Comparison of ENCODE assay signal across 8 mouse cellular contexts in the genomic region with DNA sequence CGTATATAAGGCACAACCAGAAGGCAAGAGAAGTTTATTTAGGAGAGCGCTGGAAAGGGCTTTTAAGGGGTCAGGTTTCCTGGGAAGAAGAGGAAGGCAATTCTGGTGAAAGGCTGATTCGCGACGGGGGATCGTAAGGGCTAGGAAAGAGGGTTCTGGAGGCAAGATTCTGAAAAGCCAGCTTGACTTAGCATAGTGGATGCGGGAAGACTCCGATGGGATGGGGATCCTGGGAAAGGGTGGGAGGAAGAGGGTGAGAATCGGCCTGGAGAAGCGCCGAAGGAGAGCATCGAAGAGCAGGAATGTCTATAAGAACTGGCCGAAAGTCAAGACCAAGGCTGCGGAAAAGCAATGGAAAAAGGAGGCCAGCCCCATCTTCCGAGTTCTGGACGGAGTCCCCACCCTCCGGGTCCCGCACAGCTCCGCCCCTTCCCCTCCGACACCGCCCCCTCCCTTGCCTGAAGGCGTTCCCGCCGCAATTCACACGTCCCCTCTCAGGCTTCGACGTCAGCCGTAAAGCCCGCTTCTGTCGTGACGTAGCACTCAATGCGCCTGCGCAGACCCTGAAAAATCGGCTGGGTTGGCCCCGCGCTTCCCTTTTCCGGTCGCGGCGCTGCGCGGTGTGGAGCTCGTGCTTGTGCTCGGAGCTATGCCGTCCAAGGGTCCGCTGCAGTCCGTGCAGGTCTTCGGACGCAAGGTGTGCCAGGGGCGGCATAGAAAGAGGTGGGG. TPM values are rescaled to one million over a fixed set of nuclear protein-coding genes. Genes with fewer than 3 reads are reported as not detected.
A peak's percentile ranks its signal among the peaks of the same experiment; 100 is the strongest.
DNase-seq lines count a peak whose midpoint lies in the region; ATAC-seq and TF ChIP-seq lines count a peak whose summit lies in the region.

A gene (plus strand): TSS at position 498 of the 729 bp plus-strand sequence.

- H3K27ac ChIP-seq in ES-Bruce4 (ENCODE audit: insufficient read depth, low read length): peak within 1 kb of the TSS; percentile 86
- peak within 1 kb of the TSS; percentile 79 for H3K27ac ChIP-seq in forebrain, embryonic 14.5 days (ENCODE audit: low read depth, low read length)
- H3K27ac ChIP-seq in neural tube, embryonic 15.5 days (replicated peaks): peak within 1 kb of the TSS; percentile 93

- H3K4me1 ChIP-seq in ES-Bruce4 (ENCODE audit: control insufficient read depth, insufficient read depth, low read length): no peaks in the 10 kb centered on the region
- H3K4me1 ChIP-seq in forebrain, embryonic 14.5 days (ENCODE audit: control insufficient read depth, insufficient read depth, low read length): peaks cover 12% of the 10 kb centered on the region
- peaks cover 20% of the 10 kb centered on the region for H3K4me1 ChIP-seq in neural tube, embryonic 15.5 days

- 0 out of 2 replicates have a peak, but pooled peaks have one; percentile 26 for TF ChIP-seq EP300 in ES-Bruce4 (IDR thresholded peaks at IDR 0.05; ENCODE audit: insufficient read depth, low read depth, low read length)

- no peak for TF ChIP-seq CTCF in ES-Bruce4 (IDR thresholded peaks at IDR 0.05; ENCODE audit: low read depth, low read length)

- H3K27me3 ChIP-seq in ES-Bruce4 (ENCODE audit: control insufficient read depth, insufficient read depth, low read length, poor library complexity, severe bottlenecking): no peaks in the 10 kb centered on the region
- no peaks in the 10 kb centered on the region for H3K27me3 ChIP-seq in forebrain, embryonic 14.5 days (replicated peaks; ENCODE audit: control insufficient read depth, insufficient read depth, low read length)
- H3K27me3 ChIP-seq in neural tube, embryonic 15.5 days (replicated peaks): no peaks in the 10 kb centered on the region

- H3K36me3 ChIP-seq in ES-Bruce4 (ENCODE audit: control insufficient read depth, insufficient read depth, low read length, poor library complexity, severe bottlenecking): peaks cover 32% of the 10 kb centered on the region
- H3K36me3 ChIP-seq in forebrain, embryonic 14.5 days (ENCODE audit: control insufficient read depth, insufficient read depth, low read length): peaks cover 33% of the 10 kb centered on the region
- H3K36me3 ChIP-seq in neural tube, embryonic 15.5 days: peaks cover 30% of the 10 kb centered on the region

- peak within 1 kb of the TSS; percentile 94 for H3K9ac ChIP-seq in ES-Bruce4 (ENCODE audit: low read depth, poor library complexity, severe bottlenecking)
- H3K9ac ChIP-seq in forebrain, embryonic 14.5 days (ENCODE audit: low read length): peak within 1 kb of the TSS; percentile 94
- H3K9ac ChIP-seq in neural tube, embryonic 15.5 days (replicated peaks): peak within 1 kb of the TSS; percentile 100

- under 1% methylated on average over 49 of the region's 50 CpGs for WGBS in forebrain, embryonic 14.5 days
- under 1% methylated on average over 46 of the region's 50 CpGs for whole genome bisulfite sequencing in neural tube, embryonic 15.5 days

- no peaks in the 10 kb centered on the region for H3K9me3 ChIP-seq in ES-Bruce4 (replicated peaks; ENCODE audit: control insufficient read depth, insufficient read depth, low read length, poor library complexity, severe bottlenecking)
- no peaks in the 10 kb centered on the region for H3K9me3 ChIP-seq in forebrain, embryonic 14.5 days (replicated peaks; ENCODE audit: control insufficient read depth, low read length)
- H3K9me3 ChIP-seq in neural tube, embryonic 15.5 days (replicated peaks): no peaks in the 10 kb centered on the region

- TF ChIP-seq POLR2A in ES-Bruce4 (IDR thresholded peaks at IDR 0.05; ENCODE audit: insufficient read depth, low read length): peak; percentile 66

- intact Hi-C loops in heart, postnatal 14 days (cut with DNase I): no loop called here

- H3K4me2 ChIP-seq in forebrain, embryonic 14.5 days (ENCODE audit: low read length): peak within 1 kb of the TSS; percentile 85
- peak within 1 kb of the TSS; percentile 90 for H3K4me2 ChIP-seq in neural tube, embryonic 15.5 days

- peak; percentile 99 for DNase-seq in forebrain, embryonic 14.5 days (ENCODE audit: low spot score)
- DNase-seq in heart, postnatal 14 days: peak; percentile 99
- peak; percentile 96 for DNase-seq in layer of hippocampus, adult 11-12 months (ENCODE audit: low spot score)
- peak; percentile 98 for DNase-seq in lung, adult 18-20 months
- peak; percentile 98 for DNase-seq in testis, postnatal 14 days (ENCODE audit: low spot score)

- peak; percentile 82 for ATAC-seq in cerebellum, adult (ENCODE audit: insufficient number of reproducible peaks, low FRiP score, low TSS enrichment)
- peak; percentile 95 for ATAC-seq in forebrain, embryonic 14.5 days
- ATAC-seq in neural tube, embryonic 15.5 days (ENCODE audit: low FRiP score): peak; percentile 94

- H3K4me3 ChIP-seq in ES-Bruce4 (ENCODE audit: low read depth, low read length): peak within 1 kb of the TSS; percentile 98
- H3K4me3 ChIP-seq in forebrain, embryonic 14.5 days (ENCODE audit: low read depth, low read length): peak within 1 kb of the TSS; percentile 90
- peak within 1 kb of the TSS; percentile 92 for H3K4me3 ChIP-seq in neural tube, embryonic 15.5 days (replicated peaks)

RNA-seq across cellular contexts. Expression of the gene that starts here (rescaled TPM):
- 1,972 and 2,086 TPM in 2 replicates for polyA plus RNA-seq in ES-Bruce4 (2011; ENCODE audit: insufficient read depth, insufficient read length, low read depth, missing spikeins)
- polyA plus RNA-seq in forebrain, embryonic 14.5 days (2014; fragmentation: Nextera tagmentation; extraction: Ambion mirVana): 539 and 750 TPM in 2 replicates
- 100 to 1,000 TPM; 540 to 612 TPM for total RNA-seq in heart, postnatal 14 days (2021)
- polyA plus RNA-seq in neural tube, embryonic 15.5 days (2015; fragmentation: Nextera tagmentation; extraction: Ambion mirVana): 467 and 619 TPM in 2 replicates

Comparison
In these comparisons a context has a peak if more than half of its experiments do, and no peak if none do; other contexts are left out.
1. Peak in every context shown above with its lines: DNase-seq, ATAC-seq, H3K4me3 ChIP-seq and H3K27ac ChIP-seq.